Mouse (Mus musculus) limb, embryonic 14.5 days (tissue): Measurements from ENCODE around the gene Dnajc30. TPM values are rescaled to one million over a fixed set of nuclear protein-coding genes. Genes with fewer than 3 reads are reported as not detected.
"Not testable (repeated sequence)": the region's sequence is repeated elsewhere in the genome, so short reads cannot be mapped to it uniquely, and the experiment has no call there.

Experiments used
- ATAC-seq: fragments of 200-750 bp; cut with Nextera tagmentation; 2 replicates; pipeline ENCODE4 v1.8.0; 2017; ENCODE audit warnings: low read depth, moderate number of reproducible peaks, moderate TSS enrichment; ENCODE audit not compliant: low FRiP score
- DNase-seq: peaks from one replicate; pipeline ENCODE4 v3.0.0-alpha.2; 2015; ENCODE audit warnings: low spot score
- H3K27ac ChIP-seq: fragments of 300-500 bp; sonication (generic); replicated peaks from 2 replicates; pipeline ENCODE4 v1.5.1; 2014; ENCODE audit warnings: low read depth, mild to moderate bottlenecking, low read length, moderate library complexity, mixed read lengths
- H3K27me3 ChIP-seq: fragments of 300-500 bp; sonication (generic); 2 replicates; pipeline ENCODE4 v1.6.1; 2014; ENCODE audit warnings: low read length, mixed read lengths; ENCODE audit not compliant: control insufficient read depth, insufficient read depth
- H3K36me3 ChIP-seq: fragments of 300-500 bp; sonication (generic); 2 replicates; pipeline ENCODE4 v1.6.1; 2014; ENCODE audit warnings: mild to moderate bottlenecking, low read length, moderate library complexity, mixed read lengths; ENCODE audit not compliant: control insufficient read depth, insufficient read depth
- H3K4me1 ChIP-seq: fragments of 300-500 bp; sonication (generic); 2 replicates; pipeline ENCODE4 v1.6.1; 2014; ENCODE audit warnings: antibody characterized with exemption, low read length, mixed read lengths; ENCODE audit not compliant: control insufficient read depth, insufficient read depth
- H3K4me2 ChIP-seq: fragments of 300-500 bp; sonication (generic); replicated peaks from 2 replicates; pipeline ENCODE4 v1.6.1; 2014; ENCODE audit warnings: low read depth, mild to moderate bottlenecking, low read length, moderate library complexity; ENCODE audit not compliant: severe bottlenecking
- H3K4me3 ChIP-seq: fragments of 300-500 bp; sonication (generic); replicated peaks from 2 replicates; pipeline ENCODE4 v1.5.1; 2014; ENCODE audit warnings: low read length
- H3K9ac ChIP-seq: fragments of 300-500 bp; sonication (generic); 2 replicates; pipeline ENCODE4 v1.6.1; 2014; ENCODE audit warnings: mild to moderate bottlenecking, low read depth, low read length, moderate library complexity; ENCODE audit not compliant: severe bottlenecking
- H3K9me3 ChIP-seq: fragments of 300-500 bp; sonication (generic); 2 replicates; pipeline ENCODE4 v1.6.1; 2016; ENCODE audit warnings: low read length; ENCODE audit not compliant: control insufficient read depth
- POLR2A ChIP-seq: fragments of 200-500 bp; IDR thresholded peaks from 2 replicates; pipeline ENCODE4 v1.8.0; 2012; ENCODE audit warnings: inconsistent platforms, mild to moderate bottlenecking, moderate library complexity, borderline replicate concordance; ENCODE audit not compliant: insufficient read depth, insufficient read length; ENCODE audit errors: extremely low read depth
- WGBS: fragments of 180-500 bp; shearing (Covaris S2); extraction: QIAGEN DNeasy Blood & Tissue Kit; methylation state at CpG from one replicate; pipeline ENCODE4 v1.1.7; 2014; 5-methylcytosine and 5-hydroxymethylcytosine counted together
- polyA plus RNA-seq, 2 experiments: library from polyadenylated mRNA; depleted of rRNA in 1 of 2; stranded (reverse) in 1 of 2; unstranded in 1 of 2; fragments of >200 nt; fragmentation: Nextera tagmentation in 1 of 2; extraction: Ambion mirVana in 1 of 2; gene quantifications; 2 replicates each; pipeline versions ENCODE4 v1.2.1 to v1.2.3; 2012 to 2014

The Dnajc30 gene
- polyA plus RNA-seq, 2 experiments: 29.1 to 32.6 TPM

DNA sequence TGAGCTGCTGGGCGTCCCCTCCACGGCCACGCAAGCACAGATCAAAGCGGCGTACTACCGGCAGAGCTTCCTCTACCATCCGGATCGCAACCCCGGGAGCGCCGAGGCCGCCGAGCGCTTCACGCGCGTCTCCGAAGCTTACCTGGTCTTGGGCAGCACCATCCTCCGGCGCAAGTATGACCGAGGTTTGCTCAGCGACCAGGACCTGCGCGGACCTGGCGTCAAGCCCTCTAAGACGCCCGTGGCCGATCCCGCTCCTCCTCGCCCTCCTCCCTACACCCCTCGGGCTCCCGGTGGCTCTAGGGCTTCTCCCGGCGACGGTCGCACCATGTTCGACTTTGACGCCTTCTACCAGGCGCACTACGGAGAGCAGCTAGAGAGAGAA is 372 bp downstream of the Dnajc30 start:
- no peak for TF ChIP-seq POLR2A
- no peaks in the 10 kb centered on the region for H3K9me3 ChIP-seq
- no peak for DNase-seq
- no peaks in the 10 kb centered on the region for H3K27me3 ChIP-seq
- peak overlapping the region; percentile 95 for H3K4me3 ChIP-seq
- H3K9ac ChIP-seq: peak overlapping the region; percentile 81
- peaks cover 34% of the 10 kb centered on the region for H3K36me3 ChIP-seq
- H3K4me2 ChIP-seq: peak overlapping the region; percentile 72
- peak; percentile 12; the same call in 1 of the 2 replicates for ATAC-seq
- WGBS: 2% methylated on average over 31 of the region's 40 CpGs
- peak overlapping the region; percentile 58; the same call in 1 of the 2 replicates for H3K27ac ChIP-seq
- peaks cover 9% of the 10 kb centered on the region for H3K4me1 ChIP-seq

DNA sequence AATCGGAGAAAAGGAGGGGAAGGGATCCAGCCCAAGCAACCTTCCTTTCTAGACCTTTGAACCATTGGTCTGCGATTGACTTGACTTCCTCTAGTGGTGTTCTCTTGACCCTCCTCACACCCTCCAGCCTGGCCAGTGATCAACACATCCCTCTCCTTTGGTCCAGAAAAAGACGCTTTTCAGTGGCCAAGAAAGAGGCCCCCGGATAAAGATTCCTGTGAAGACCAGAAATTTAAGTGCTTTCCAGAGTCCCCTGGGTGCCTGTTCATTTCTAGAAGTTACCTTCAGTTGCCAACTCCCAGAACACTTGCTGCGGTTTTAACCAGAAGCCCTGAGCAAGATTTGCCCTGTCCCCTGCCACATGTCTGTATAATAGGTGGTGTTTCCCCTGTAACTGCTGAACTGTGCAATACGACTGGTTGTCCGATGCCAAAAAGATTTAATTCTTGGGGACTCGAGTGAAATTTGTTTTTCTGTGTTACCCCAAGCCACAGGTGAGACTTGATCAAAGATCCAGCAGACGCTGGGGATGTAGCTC is 976 bp downstream of the Dnajc30 start, which contains the start of gene Bud23:
Bud23 (minus strand) TSS at position 51 of the 538 bp plus-strand sequence.
- ATAC-seq, H3K4me1 ChIP-seq, DNase-seq, H3K27me3 ChIP-seq, H3K9me3 ChIP-seq: not testable (repeated sequence)
- peaks cover 28% of the 10 kb centered on the region for H3K36me3 ChIP-seq
- 74% methylated on average over 8 of the region's 9 CpGs for WGBS
- H3K4me2 ChIP-seq: peak within 1 kb of the TSS; percentile 72
- peak within 1 kb of the TSS; percentile 58; the same call in 1 of the 2 replicates for H3K27ac ChIP-seq
- peak within 1 kb of the TSS; percentile 95 for H3K4me3 ChIP-seq
- peak within 1 kb of the TSS; percentile 81 for H3K9ac ChIP-seq

DNA sequence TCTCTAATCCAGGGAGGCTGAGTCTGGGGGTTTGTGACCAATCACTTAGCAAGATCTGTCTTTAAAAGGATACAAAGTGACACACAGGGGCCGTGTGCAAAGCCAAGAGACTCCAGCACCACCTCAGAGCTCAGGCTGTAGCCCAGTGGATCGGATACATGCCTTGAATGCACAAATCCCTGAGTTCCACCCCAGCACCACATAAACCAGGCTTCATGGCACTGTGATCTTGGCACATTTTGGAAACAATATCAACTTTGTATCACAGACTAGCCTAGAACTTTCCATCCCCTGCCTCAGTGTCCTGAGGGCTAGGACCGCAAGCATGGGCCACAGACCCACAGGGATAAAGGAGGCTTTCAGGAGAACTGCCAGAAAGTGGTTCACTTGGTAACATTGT is 2.0 kb downstream of the Dnajc30 start:
- H3K27me3 ChIP-seq: no peaks in the 10 kb centered on the region
- no peak overlapping the region for H3K27ac ChIP-seq
- no peak overlapping the region for H3K4me3 ChIP-seq
- H3K9ac ChIP-seq: no peak overlapping the region
- no peaks in the 10 kb centered on the region for H3K9me3 ChIP-seq
- 96% methylated on average over 3 of the region's 3 CpGs for WGBS
- peaks cover 9% of the 10 kb centered on the region for H3K4me1 ChIP-seq
- no peak for TF ChIP-seq POLR2A
- peaks cover 18% of the 10 kb centered on the region; the same call in 1 of the 2 replicates for H3K36me3 ChIP-seq
- DNase-seq (no peak), ATAC-seq (no peak)
- no peak overlapping the region; the same call in 1 of the 2 replicates for H3K4me2 ChIP-seq

DNA sequence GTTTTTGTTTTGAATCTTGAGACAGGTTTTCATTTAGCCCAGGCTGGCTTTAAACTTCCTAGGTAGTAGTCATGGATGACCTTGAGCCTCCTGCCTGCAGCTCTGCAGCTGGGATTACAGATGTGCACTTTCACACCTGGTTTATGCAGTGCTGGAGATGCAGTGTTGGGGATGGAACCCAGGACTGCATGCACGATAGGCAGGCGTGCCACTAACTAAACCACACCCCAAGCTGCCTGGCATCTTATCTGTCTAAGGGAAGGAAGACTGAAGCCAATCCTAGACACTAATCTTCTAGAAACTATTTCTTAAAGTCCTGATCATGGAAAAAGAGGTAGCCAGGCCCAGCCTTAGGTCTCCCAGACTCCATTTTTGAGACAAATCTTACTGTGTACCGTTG is 6.4 kb downstream of the Dnajc30 start:
- Histone ChIP-seq H3K9ac (no peak overlapping the region), H3K4me1 (peaks cover 2% of the 10 kb centered on the region; the same call in 1 of the 2 replicates), H3K27me3 (no peaks in the 10 kb centered on the region), H3K4me2 (no peak overlapping the region), H3K27ac (no peak overlapping the region), H3K36me3 (peaks cover 47% of the 10 kb centered on the region), H3K4me3 (no peak overlapping the region), H3K9me3 (no peaks in the 10 kb centered on the region)
- no peak for TF ChIP-seq POLR2A
- DNase-seq: no peak
- 87% methylated on average over 3 of the region's 3 CpGs for WGBS
- no peak for ATAC-seq

DNA sequence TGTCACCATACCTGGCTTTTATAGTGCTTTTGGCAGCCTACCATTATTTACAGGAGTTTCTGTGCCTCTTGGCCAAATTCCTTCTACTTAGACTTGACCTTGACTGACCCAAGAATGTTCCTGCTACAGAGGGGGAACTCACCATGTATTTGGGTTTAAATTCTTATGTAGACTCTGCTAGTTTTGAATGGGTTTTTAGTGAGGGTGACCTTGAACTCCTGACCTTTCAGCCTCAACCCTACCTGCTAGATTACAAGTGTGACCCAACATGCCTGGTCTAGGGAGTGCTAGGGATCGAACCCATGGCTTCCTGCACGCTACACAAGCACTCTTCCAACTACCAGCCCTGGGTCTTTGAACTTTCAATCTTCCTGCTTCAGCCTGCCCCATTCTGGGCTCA is 8.1 kb downstream of the Dnajc30 start:
- Histone ChIP-seq H3K36me3 (peaks cover 48% of the 10 kb centered on the region), H3K9me3 (no peaks in the 10 kb centered on the region), H3K27ac (no peak overlapping the region), H3K4me2 (no peak overlapping the region), H3K4me3 (no peak overlapping the region), H3K27me3 (no peaks in the 10 kb centered on the region), H3K9ac (no peak overlapping the region), H3K4me1 (peaks cover 3% of the 10 kb centered on the region; the same call in 1 of the 2 replicates)
- ATAC-seq (no peak), DNase-seq (no peak)
- TF ChIP-seq POLR2A: no peak
- WGBS: 94% methylated on average over 2 of the region's 2 CpGs

DNA sequence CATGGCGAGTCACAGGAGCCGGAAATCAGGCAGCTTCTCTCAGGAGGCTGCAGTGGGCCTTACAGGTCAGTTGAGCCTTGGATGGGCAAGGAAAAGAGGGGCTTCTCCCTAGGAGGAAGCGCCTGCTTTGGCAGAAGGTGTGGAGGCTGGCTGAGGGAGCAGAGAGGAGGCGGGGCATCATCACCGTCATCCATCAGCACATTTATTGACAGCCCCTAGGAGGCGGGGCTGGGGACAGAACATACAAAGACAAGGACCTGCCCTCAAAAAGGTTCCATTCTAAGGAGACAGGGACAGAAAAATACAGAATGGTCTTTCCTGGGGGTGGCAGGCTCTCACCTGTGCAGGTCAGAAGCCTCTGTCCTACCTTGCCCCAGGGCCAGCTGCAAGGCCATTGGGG is 8.7 kb downstream of the Dnajc30 start:
- H3K4me3 ChIP-seq: no peak overlapping the region
- peaks cover 45% of the 10 kb centered on the region for H3K36me3 ChIP-seq
- H3K9me3 ChIP-seq: no peaks in the 10 kb centered on the region
- H3K4me2 ChIP-seq: no peak overlapping the region
- no peak overlapping the region for H3K9ac ChIP-seq
- no peak for ATAC-seq
- WGBS: 64% methylated on average over 6 of the region's 6 CpGs
- DNase-seq: no peak
- no peak overlapping the region for H3K27ac ChIP-seq
- TF ChIP-seq POLR2A: no peak
- no peaks in the 10 kb centered on the region for H3K27me3 ChIP-seq
- peaks cover 3% of the 10 kb centered on the region; the same call in 1 of the 2 replicates for H3K4me1 ChIP-seq
